Mouse (Mus musculus): ENCODE data around the gene Lcn5. TPM values are rescaled to one million over a fixed set of nuclear protein-coding genes. Genes with fewer than 3 reads are reported as not detected.
A peak's percentile ranks its signal among the peaks of the same experiment; 100 is the strongest.
"Not testable (repeated sequence)": the region's sequence is repeated elsewhere in the genome, so short reads cannot be mapped to it uniquely, and the experiment has no call there.

The Lcn5 gene
- polyA plus RNA-seq, 1 experiment = not detected

DNA sequence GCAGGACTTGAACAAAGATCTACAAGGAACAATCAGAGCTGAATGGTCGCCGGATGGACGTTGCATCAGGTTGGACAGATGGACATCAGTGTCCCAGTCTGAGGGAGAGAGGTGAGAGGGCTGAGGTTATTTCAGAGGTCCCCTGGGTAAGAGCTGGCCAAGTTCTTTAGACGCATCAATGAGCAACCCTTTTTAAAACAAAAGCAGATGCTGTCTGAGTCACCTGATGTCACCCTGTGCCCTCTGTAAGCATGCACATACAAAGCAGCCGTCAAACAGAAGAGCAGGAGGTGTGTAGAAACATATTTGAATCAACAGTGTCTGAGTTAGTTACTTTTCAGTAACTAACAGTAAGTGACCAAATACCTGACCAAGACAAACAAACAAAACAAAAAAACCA lies 6.4 kb downstream of the Lcn5 start:
- no peak for TF ChIP-seq CTCF (IDR thresholded peaks at IDR 0.05; ENCODE audit: extremely low read depth, insufficient read depth, low read length)
- TF ChIP-seq POLR2A (IDR thresholded peaks at IDR 0.05; ENCODE audit: extremely low read depth, insufficient read depth, low read length) = no peak
- H3K4me3 ChIP-seq (ENCODE audit: insufficient read depth, low read length) = no peak overlapping the region
- no peak overlapping the region for H3K27ac ChIP-seq (ENCODE audit: insufficient read depth, low read length)
- no peaks in the 10 kb centered on the region for H3K4me1 ChIP-seq (ENCODE audit: control insufficient read depth, insufficient read depth, low read length)

GRCm38 (mm10) chr2:25666516-25666915 lies 8.8 kb downstream of the Lcn5 start:
- H3K27ac ChIP-seq (ENCODE audit: insufficient read depth, low read length) = no peak overlapping the region
- no peak for TF ChIP-seq POLR2A (IDR thresholded peaks at IDR 0.05; ENCODE audit: extremely low read depth, insufficient read depth, low read length)
- TF ChIP-seq CTCF (IDR thresholded peaks at IDR 0.05; ENCODE audit: extremely low read depth, insufficient read depth, low read length) = no peak
- no peaks in the 10 kb centered on the region for H3K4me1 ChIP-seq (ENCODE audit: control insufficient read depth, insufficient read depth, low read length)
- H3K4me3 ChIP-seq (ENCODE audit: insufficient read depth, low read length) = no peak overlapping the region

DNA sequence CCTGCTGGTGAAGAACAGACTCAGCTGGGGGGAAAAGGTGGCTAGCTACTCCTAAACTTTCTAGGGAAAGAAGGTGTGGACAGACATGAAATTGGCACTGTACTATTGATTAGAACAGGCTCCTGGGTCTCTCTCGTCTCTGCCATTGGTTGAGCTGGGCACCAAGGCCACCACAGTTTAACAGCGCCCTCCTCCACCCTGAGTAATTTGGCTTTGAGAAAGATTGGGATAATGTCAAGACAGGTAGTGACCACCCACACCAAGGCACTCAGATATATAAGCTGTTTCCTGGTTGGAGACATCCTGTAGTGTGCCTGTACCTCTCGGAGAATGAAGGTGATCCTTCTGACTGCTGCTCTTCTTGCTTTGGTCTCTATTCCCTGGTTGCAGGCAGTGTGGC lies 18.7 kb downstream of the Lcn5 start, which contains the start of gene Lcn6:
Lcn6 (plus strand) TSS at position 301 of the 400 bp plus-strand sequence.
- H3K4me3 ChIP-seq (ENCODE audit: insufficient read depth, low read length) = no peak within 1 kb of the TSS
- TF ChIP-seq POLR2A (IDR thresholded peaks at IDR 0.05; ENCODE audit: extremely low read depth, insufficient read depth, low read length) (no peak), CTCF (IDR thresholded peaks at IDR 0.05; ENCODE audit: extremely low read depth, insufficient read depth, low read length) (no peak)
- no peak within 1 kb of the TSS for H3K27ac ChIP-seq (ENCODE audit: insufficient read depth, low read length)
- no peaks in the 10 kb centered on the region for H3K4me1 ChIP-seq (ENCODE audit: control insufficient read depth, insufficient read depth, low read length)

DNA sequence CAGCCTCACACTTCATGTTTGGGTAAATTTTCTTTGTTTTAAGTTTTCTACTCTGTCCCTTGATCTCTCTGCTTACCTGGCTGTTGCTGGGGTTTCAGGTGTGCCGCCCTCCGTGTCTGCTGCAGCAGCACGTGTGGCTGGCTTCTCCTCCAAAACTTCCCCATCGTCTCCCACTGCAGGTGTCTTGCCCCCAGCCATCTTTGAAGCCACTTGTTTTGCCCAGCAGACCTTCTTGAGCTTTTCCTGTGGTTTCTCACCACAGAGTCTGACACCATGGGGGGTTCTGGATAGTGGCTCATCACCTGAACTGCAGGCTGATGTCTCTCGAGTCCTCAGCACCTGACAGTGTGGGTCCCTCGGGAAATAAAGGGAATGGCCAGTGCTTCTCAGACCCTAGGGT lies 21.8 kb downstream of the Lcn5 start:
- H3K27ac ChIP-seq (ENCODE audit: insufficient read depth, low read length) = no peak overlapping the region
- TF ChIP-seq CTCF (IDR thresholded peaks at IDR 0.05; ENCODE audit: extremely low read depth, insufficient read depth, low read length) (no peak), POLR2A (IDR thresholded peaks at IDR 0.05; ENCODE audit: extremely low read depth, insufficient read depth, low read length) (no peak)
- H3K4me1 ChIP-seq (ENCODE audit: control insufficient read depth, insufficient read depth, low read length) = no peaks in the 10 kb centered on the region
- H3K4me3 ChIP-seq (ENCODE audit: insufficient read depth, low read length) = no peak overlapping the region

GRCm38 (mm10) chr2:25682426-25682825 lies 24.7 kb downstream of the Lcn5 start, which contains the start of gene Lcn10:
Lcn10 (plus strand) TSS chr2:25682726.
- no peak within 1 kb of the TSS for H3K4me3 ChIP-seq (ENCODE audit: insufficient read depth, low read length)
- TF ChIP-seq CTCF (IDR thresholded peaks at IDR 0.05; ENCODE audit: extremely low read depth, insufficient read depth, low read length) (no peak), POLR2A (IDR thresholded peaks at IDR 0.05; ENCODE audit: extremely low read depth, insufficient read depth, low read length) (no peak)
- H3K27ac ChIP-seq (ENCODE audit: insufficient read depth, low read length) = no peak within 1 kb of the TSS
- no peaks in the 10 kb centered on the region for H3K4me1 ChIP-seq (ENCODE audit: control insufficient read depth, insufficient read depth, low read length)

GRCm38 (mm10) chr2:25686941-25687340 lies 29.2 kb downstream of the Lcn5 start:
- Histone ChIP-seq H3K4me3 (ENCODE audit: insufficient read depth, low read length) (no peak overlapping the region), H3K4me1 (ENCODE audit: control insufficient read depth, insufficient read depth, low read length) (no peaks in the 10 kb centered on the region), H3K27ac (ENCODE audit: insufficient read depth, low read length) (no peak overlapping the region)
- TF ChIP-seq POLR2A (IDR thresholded peaks at IDR 0.05; ENCODE audit: extremely low read depth, insufficient read depth, low read length) (no peak), CTCF (IDR thresholded peaks at IDR 0.05; ENCODE audit: extremely low read depth, insufficient read depth, low read length) (no peak)

GRCm38 (mm10) chr2:25694605-25695004 lies 36.9 kb downstream of the Lcn5 start:
- Histone ChIP-seq H3K27ac (ENCODE audit: insufficient read depth, low read length) (no peak overlapping the region), H3K4me1 (ENCODE audit: control insufficient read depth, insufficient read depth, low read length) (no peaks in the 10 kb centered on the region), H3K4me3 (ENCODE audit: insufficient read depth, low read length) (no peak overlapping the region)
- peak; percentile 77 for TF ChIP-seq CTCF (IDR thresholded peaks at IDR 0.05; ENCODE audit: extremely low read depth, insufficient read depth, low read length)
- TF ChIP-seq POLR2A (IDR thresholded peaks at IDR 0.05; ENCODE audit: extremely low read depth, insufficient read depth, low read length) = no peak

- H3K4me3 ChIP-seq (ENCODE audit: insufficient read depth, low read length) = no peak overlapping the region
- H3K27ac ChIP-seq (ENCODE audit: insufficient read depth, low read length) = no peak overlapping the region
- H3K4me1 ChIP-seq (ENCODE audit: control insufficient read depth, insufficient read depth, low read length) = no peaks in the 10 kb centered on the region
- TF ChIP-seq CTCF (IDR thresholded peaks at IDR 0.05; ENCODE audit: extremely low read depth, insufficient read depth, low read length) = no peak
- no peak for TF ChIP-seq POLR2A (IDR thresholded peaks at IDR 0.05; ENCODE audit: extremely low read depth, insufficient read depth, low read length)
Observed at GRCm38 (mm10) chr2:25696951-25697350, 39.2 kb downstream of the Lcn5 start.

GRCm38 (mm10) chr2:25698696-25699095 lies 40.9 kb downstream of the Lcn5 start:
- no peak overlapping the region for H3K27ac ChIP-seq (ENCODE audit: insufficient read depth, low read length)
- H3K4me3 ChIP-seq (ENCODE audit: insufficient read depth, low read length) = no peak overlapping the region
- TF ChIP-seq CTCF (IDR thresholded peaks at IDR 0.05; ENCODE audit: extremely low read depth, insufficient read depth, low read length) (no peak), POLR2A (IDR thresholded peaks at IDR 0.05; ENCODE audit: extremely low read depth, insufficient read depth, low read length) (no peak)
- no peaks in the 10 kb centered on the region for H3K4me1 ChIP-seq (ENCODE audit: control insufficient read depth, insufficient read depth, low read length)

DNA sequence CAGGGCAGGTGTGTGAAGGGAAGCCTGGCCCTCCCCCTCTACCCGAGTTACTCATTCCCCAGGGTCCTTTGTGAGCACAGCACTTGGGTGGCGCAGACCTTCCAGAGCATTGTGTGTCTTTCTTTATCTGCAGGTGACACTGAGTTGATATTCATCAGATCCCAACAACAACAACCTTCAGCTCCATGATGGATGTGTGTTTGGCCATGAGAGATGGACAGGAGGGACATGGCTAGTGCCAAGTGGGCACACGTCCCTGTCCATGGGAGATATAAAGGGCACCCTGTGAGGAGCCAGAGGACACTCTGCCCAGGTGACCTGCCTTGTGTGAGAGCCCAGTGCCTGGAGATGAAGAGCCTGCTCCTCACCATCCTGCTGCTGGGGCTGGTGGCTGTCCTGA lies 42.0 kb downstream of the Lcn5 start, which contains the start of gene Obp2a:
Obp2a (plus strand) TSS at position 301 of the 400 bp plus-strand sequence.
- not testable (repeated sequence) for H3K4me1 ChIP-seq (ENCODE audit: control insufficient read depth, insufficient read depth, low read length)

GRCm38 (mm10) chr2:25701001-25701400 lies 43.2 kb downstream of the Lcn5 start:
- no peak overlapping the region for H3K27ac ChIP-seq (ENCODE audit: insufficient read depth, low read length)
- H3K4me3 ChIP-seq (ENCODE audit: insufficient read depth, low read length) = no peak overlapping the region
- TF ChIP-seq CTCF (IDR thresholded peaks at IDR 0.05; ENCODE audit: extremely low read depth, insufficient read depth, low read length) (no peak), POLR2A (IDR thresholded peaks at IDR 0.05; ENCODE audit: extremely low read depth, insufficient read depth, low read length) (no peak)
- H3K4me1 ChIP-seq (ENCODE audit: control insufficient read depth, insufficient read depth, low read length) = no peaks in the 10 kb centered on the region

More for the DNA sequence above, 42.0 kb downstream of the Lcn5 start, which contains the start of gene Obp2a:
- not testable (repeated sequence) for H3K4me3 ChIP-seq (ENCODE audit: insufficient read depth, low read length); H3K27ac ChIP-seq (ENCODE audit: insufficient read depth, low read length)
